Mouse (Mus musculus) liver, adult 2 months (tissue): ENCODE data around the gene Cox7b2. TPM values are rescaled to one million over a fixed set of nuclear protein-coding genes. Genes with fewer than 3 reads are reported as not detected.
"Not testable (repeated sequence)": the region's sequence is repeated elsewhere in the genome, so short reads cannot be mapped to it uniquely, and the experiment has no call there.

Source experiments
- DNase-seq: peaks from one replicate; pipeline ENCODE4 v3.0.0-alpha.2; 2011; ENCODE audit warnings: low read depth, low spot score; ENCODE audit errors: extremely low read depth
- H3K27ac ChIP-seq: fragments of 200-500 bp; replicated peaks from 2 replicates; pipeline ENCODE4 v1.5.1; 2012; ENCODE audit warnings: low read depth, mild to moderate bottlenecking, control low read depth, inconsistent platforms, low read length; ENCODE audit not compliant: insufficient read depth
- H3K27me3 ChIP-seq: fragments of 200-500 bp; 2 replicates; pipeline ENCODE4 v1.6.1; 2012; ENCODE audit warnings: mild to moderate bottlenecking, moderate library complexity, low read length, inconsistent platforms; ENCODE audit not compliant: control insufficient read depth, insufficient read depth
- H3K36me3 ChIP-seq: fragments of 200-500 bp; 2 replicates; pipeline ENCODE4 v1.6.1; 2012; ENCODE audit warnings: low read length, inconsistent platforms; ENCODE audit not compliant: control insufficient read depth, insufficient read depth
- H3K4me1 ChIP-seq: fragments of 200-500 bp; 2 replicates; pipeline ENCODE4 v1.6.1; 2011; ENCODE audit warnings: low read length; ENCODE audit not compliant: control insufficient read depth, insufficient read depth
- H3K4me3 ChIP-seq: fragments of 200-500 bp; 2 replicates; pipeline ENCODE4 v1.5.1; 2011; ENCODE audit warnings: low read depth, mild to moderate bottlenecking, control low read depth, low read length, moderate library complexity; ENCODE audit not compliant: insufficient read depth
- H3K79me2 ChIP-seq: fragments of 200-500 bp; 2 replicates; pipeline ENCODE4 v1.6.1; 2012; ENCODE audit warnings: inconsistent platforms, mild to moderate bottlenecking, low read length, moderate library complexity; ENCODE audit not compliant: control insufficient read depth, insufficient read depth
- H3K9ac ChIP-seq: fragments of 200-500 bp; 2 replicates; pipeline ENCODE4 v1.6.1; 2012; ENCODE audit warnings: low read depth, mild to moderate bottlenecking, control low read depth, inconsistent platforms, low read length
- CTCF ChIP-seq: fragments of 200-500 bp; IDR thresholded peaks from 2 replicates; pipeline ENCODE4 v1.5.1; 2011; ENCODE audit warnings: low read depth, low read length, control low read depth
- POLR2A ChIP-seq: fragments of 200-500 bp; IDR thresholded peaks from 2 replicates; pipeline ENCODE4 v1.6.1; 2011; ENCODE audit warnings: low read length, control low read depth; ENCODE audit not compliant: insufficient read depth; ENCODE audit errors: extremely low read depth
- WGBS: fragments of 180-500 bp; shearing (Covaris S2); methylation state at CpG from one replicate; pipeline ENCODE4 v1.1.7; 2018; 5-methylcytosine and 5-hydroxymethylcytosine counted together
- polyA plus RNA-seq: library from polyadenylated mRNA; depleted of rRNA; stranded (reverse); fragments of >200 nt; gene quantifications from 2 replicates; pipeline ENCODE4 v1.2.3, GENCODE M21; 2012; rRNA removed
- total RNA-seq: library from RNA; depleted of rRNA; stranded (reverse); fragments of >200 nt; gene quantifications from 2 replicates; pipeline ENCODE4 v1.2.3, GENCODE M21; 2014; rRNA removed

Cox7b2 gene
- total RNA-seq (not detected in 2 replicates), polyA plus RNA-seq (not detected in 2 replicates)

GRCm38 (mm10) chr5:71548079-71548478, at the start of gene Cox7b2:
Gene Cox7b2, minus strand, starts transcription at chr5:71548205.
- no peaks in the 10 kb centered on the region for H3K79me2 ChIP-seq
- TF ChIP-seq CTCF (no peak), POLR2A (no peak)
- WGBS, result 91% methylated on average over 10 of the region's 10 CpGs

DNA sequence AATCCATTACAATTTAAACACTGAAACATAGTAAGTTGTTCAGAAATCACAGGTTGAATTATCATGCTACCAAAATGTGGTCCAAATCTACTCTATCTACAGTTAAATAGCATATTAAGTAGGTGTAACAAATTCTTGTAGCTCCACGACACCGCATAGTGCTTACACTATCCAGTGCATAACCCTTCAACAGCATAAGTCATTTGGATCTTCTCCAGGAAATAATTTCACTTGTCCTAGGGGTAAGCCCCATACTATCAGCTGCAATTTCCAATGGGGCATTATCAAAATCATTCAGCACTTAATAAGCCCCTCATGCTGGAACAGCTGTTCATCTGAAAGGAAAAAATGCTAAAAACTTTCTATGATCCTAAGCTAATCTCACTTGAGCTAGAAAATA, 47.3 kb upstream of the Cox7b2 start:
- WGBS, result 85% methylated on average over 2 of the region's 2 CpGs
- H3K27ac ChIP-seq, result no peak overlapping the region
- H3K27me3 ChIP-seq, result no peaks in the 10 kb centered on the region
- no peaks in the 10 kb centered on the region for H3K36me3 ChIP-seq
- DNase-seq, result no peak
- no peak overlapping the region for H3K4me3 ChIP-seq
- TF ChIP-seq POLR2A, result no peak
- TF ChIP-seq CTCF, result no peak
- no peak overlapping the region for H3K9ac ChIP-seq
- H3K4me1 ChIP-seq, result no peaks in the 10 kb centered on the region
- no peaks in the 10 kb centered on the region for H3K79me2 ChIP-seq

More at GRCm38 (mm10) chr5:71548079-71548478, at the start of gene Cox7b2:
- no peak for DNase-seq
- Histone ChIP-seq H3K27me3 (no peaks in the 10 kb centered on the region), H3K4me1 (no peaks in the 10 kb centered on the region), H3K4me3 (no peak within 1 kb of the TSS), H3K27ac (no peak within 1 kb of the TSS), H3K9ac (no peak within 1 kb of the TSS), H3K36me3 (no peaks in the 10 kb centered on the region)

GRCm38 (mm10) chr5:71593745-71594255, 45.8 kb upstream of the Cox7b2 start:
- no peak overlapping the region for H3K4me3 ChIP-seq
- no peaks in the 10 kb centered on the region for H3K36me3 ChIP-seq
- H3K9ac ChIP-seq, result no peak overlapping the region
- no peaks in the 10 kb centered on the region for H3K27me3 ChIP-seq
- DNase-seq, result peak; percentile 9
- no peak for TF ChIP-seq CTCF
- TF ChIP-seq POLR2A, result no peak
- no peaks in the 10 kb centered on the region for H3K79me2 ChIP-seq
- no peaks in the 10 kb centered on the region for H3K4me1 ChIP-seq
- WGBS, result 60% methylated on average over 2 of the region's 2 CpGs
- H3K27ac ChIP-seq, result no peak overlapping the region

GRCm38 (mm10) chr5:71571646-71572237, 23.7 kb upstream of the Cox7b2 start:
- DNase-seq, result no peak
- H3K27ac ChIP-seq, result no peak overlapping the region
- TF ChIP-seq CTCF (no peak), POLR2A (no peak)
- H3K36me3 ChIP-seq, result no peaks in the 10 kb centered on the region
- no peaks in the 10 kb centered on the region for H3K79me2 ChIP-seq
- H3K4me1 ChIP-seq, result no peaks in the 10 kb centered on the region
- no peak overlapping the region for H3K4me3 ChIP-seq
- WGBS, result 74% methylated on average over 9 of the region's 9 CpGs
- H3K27me3 ChIP-seq, result no peaks in the 10 kb centered on the region
- no peak overlapping the region for H3K9ac ChIP-seq

DNA sequence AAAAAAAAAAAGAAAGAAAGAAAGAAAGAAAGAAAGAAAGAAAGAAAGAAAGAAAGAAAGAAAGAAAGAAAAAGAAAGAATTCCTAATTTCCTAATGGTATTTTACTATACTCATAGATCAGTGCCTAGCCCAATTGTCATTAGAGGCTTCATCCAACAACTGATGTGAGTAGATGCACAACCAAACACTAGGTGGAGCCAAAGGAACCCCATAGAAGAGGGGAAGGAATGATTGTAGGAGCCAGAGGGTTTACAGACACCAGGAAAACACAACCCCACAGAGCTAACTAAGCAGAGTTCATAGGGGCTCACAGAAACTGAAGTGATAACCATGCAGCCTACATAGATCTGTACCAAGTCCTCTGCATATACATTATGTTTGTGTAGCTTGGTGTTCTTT, 2.5 kb downstream of the Cox7b2 start:
- no peaks in the 10 kb centered on the region for H3K36me3 ChIP-seq
- no peak overlapping the region for H3K27ac ChIP-seq
- no peak for TF ChIP-seq CTCF
- no peak for TF ChIP-seq POLR2A
- peak; percentile 16 for DNase-seq
- no peaks in the 10 kb centered on the region for H3K79me2 ChIP-seq
- no peaks in the 10 kb centered on the region for H3K4me1 ChIP-seq
- H3K9ac ChIP-seq, result no peak overlapping the region
- no peak overlapping the region for H3K4me3 ChIP-seq
- no peaks in the 10 kb centered on the region for H3K27me3 ChIP-seq

DNA sequence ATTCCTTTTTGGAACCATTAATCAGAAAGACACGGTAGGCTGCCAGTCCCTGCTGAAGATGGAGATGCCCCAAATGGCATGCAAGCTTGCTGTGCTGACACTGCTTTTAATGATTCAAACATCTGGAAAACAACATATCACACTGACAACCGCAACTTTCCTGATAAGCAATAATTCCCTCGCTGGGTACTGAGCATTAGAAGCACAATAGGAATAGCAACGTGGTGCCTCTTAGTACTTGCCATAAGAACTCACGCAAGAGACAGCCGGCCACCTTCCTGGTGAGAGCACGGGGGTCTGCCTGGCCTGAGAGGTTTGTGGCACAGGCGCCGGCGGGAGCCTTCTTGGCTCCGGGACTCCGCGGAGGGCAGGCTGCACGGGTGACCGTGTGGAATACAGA, 22.5 kb downstream of the Cox7b2 start:
- DNase-seq, H3K9ac ChIP-seq, H3K4me1 ChIP-seq, H3K4me3 ChIP-seq, H3K27ac ChIP-seq, H3K27me3 ChIP-seq, H3K36me3 ChIP-seq, H3K79me2 ChIP-seq: not testable (repeated sequence)
- WGBS, result 64% methylated on average over 11 of the region's 15 CpGs
